Mouse (Mus musculus) urinary bladder, postnatal 4 days (tissue): ENCODE measurements around the gene H2afb2.

Experiments
- DNase-seq, 2 experiments: peaks; one replicate each; pipeline ENCODE4 v3.0.0; 2021 to 2022; ENCODE audit warnings: low spot score in 2 of 2

H2afb2 gene

GRCm38 (mm10) chrX:116680878-116681277 is at the start of gene H2afb2:
H2afb2 (plus strand) TSS chrX:116681178.
- DNase-seq: no peak
